Mouse (Mus musculus) right cerebral cortex, postnatal 10 days (tissue): Measurements from ENCODE around the gene 2610528A11Rik.

Experiments
- DNase-seq, 2 experiments: peaks; one replicate each; pipeline ENCODE4 v3.0.0; 2021; ENCODE audit warnings: low spot score in 2 of 2

Gene 2610528A11Rik

GRCm38 (mm10) chr14:37094436-37094835 is 19.4 kb downstream of the 2610528A11Rik start:
- DNase-seq = no peak

GRCm38 (mm10) chr14:37083755-37084154 is 30.1 kb downstream of the 2610528A11Rik start:
- no peak for DNase-seq

- no peak for DNase-seq
Observed at GRCm38 (mm10) chr14:37080724-37081123, 33.1 kb downstream of the 2610528A11Rik start.

- peak in 1 of 2 experiments; percentile 33 for DNase-seq
Observed at GRCm38 (mm10) chr14:37068516-37068915, 45.3 kb downstream of the 2610528A11Rik start.

GRCm38 (mm10) chr14:37067629-37068028 is 46.2 kb downstream of the 2610528A11Rik start, which contains the start of gene Lrit2:
TSS of gene Lrit2 (plus strand) at chr14:37067929.
- no peak for DNase-seq

GRCm38 (mm10) chr14:37066636-37067035 is 47.2 kb downstream of the 2610528A11Rik start:
- no peak for DNase-seq

GRCm38 (mm10) chr14:37064849-37065248 is 49.0 kb downstream of the 2610528A11Rik start:
- DNase-seq = no peak
